Mouse (Mus musculus): ENCODE results near the gene Vtn. TPM values are rescaled to one million over a fixed set of nuclear protein-coding genes. Genes with fewer than 3 reads are reported as not detected.
"Not testable (repeated sequence)": the region's sequence is repeated elsewhere in the genome, so short reads cannot be mapped to it uniquely, and the experiment has no call there.

Gene Vtn
- total RNA-seq, 1 experiment from 2014 or later: not detected

DNA sequence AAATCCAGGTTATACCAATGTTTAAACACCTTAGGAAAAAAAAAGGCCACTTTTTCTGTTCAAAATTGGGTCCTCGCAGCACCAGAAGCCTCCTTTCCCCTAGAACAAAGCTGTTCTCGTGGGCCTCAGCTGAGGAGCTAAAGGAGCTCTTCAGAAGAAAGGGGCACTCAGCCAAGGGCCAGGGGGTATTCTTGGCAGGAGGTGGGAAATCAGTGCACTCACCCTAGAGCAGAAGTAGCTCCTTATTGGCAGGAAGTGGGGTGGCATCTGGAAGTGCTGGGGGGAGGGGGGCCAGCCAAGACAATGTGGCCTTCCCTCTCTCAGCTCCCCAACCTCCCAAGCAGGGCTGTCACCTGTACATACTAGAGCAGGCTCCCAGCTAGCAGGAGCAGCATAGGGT is 25.9 kb downstream of the Vtn start:
- no peak for ATAC-seq (ENCODE audit: extremely low read depth, insufficient number of reproducible peaks, low FRiP score, poor library complexity, severe bottlenecking)

GRCm38 (mm10) chr11:78528714-78529113 is 29.8 kb downstream of the Vtn start:
- no peak for ATAC-seq (ENCODE audit: extremely low read depth, insufficient number of reproducible peaks, low FRiP score, poor library complexity, severe bottlenecking)

GRCm38 (mm10) chr11:78530001-78530400 is 31.1 kb downstream of the Vtn start:
- ATAC-seq (ENCODE audit: extremely low read depth, insufficient number of reproducible peaks, low FRiP score, poor library complexity, severe bottlenecking): no peak

DNA sequence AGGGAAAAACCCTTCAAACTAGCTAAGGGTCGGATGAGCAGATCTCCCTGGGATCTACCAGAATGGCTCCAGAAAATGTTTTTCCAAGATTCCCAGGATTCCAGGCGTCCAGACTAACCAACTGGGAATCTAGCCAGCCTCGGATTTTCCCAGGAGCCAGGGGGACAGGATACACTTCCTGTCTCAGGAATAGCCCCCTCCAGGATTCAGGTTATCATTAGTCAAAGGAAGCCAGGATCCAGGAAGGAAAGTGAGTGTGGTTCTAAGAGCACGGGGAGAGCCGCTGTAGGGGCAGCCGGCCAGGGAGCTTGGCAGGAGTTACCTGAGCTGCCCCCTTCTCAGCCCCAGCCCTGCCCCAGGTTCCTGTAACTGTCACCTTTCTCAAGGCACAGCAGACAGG is 32.2 kb downstream of the Vtn start:
- no peak for ATAC-seq (ENCODE audit: extremely low read depth, insufficient number of reproducible peaks, low FRiP score, poor library complexity, severe bottlenecking)

DNA sequence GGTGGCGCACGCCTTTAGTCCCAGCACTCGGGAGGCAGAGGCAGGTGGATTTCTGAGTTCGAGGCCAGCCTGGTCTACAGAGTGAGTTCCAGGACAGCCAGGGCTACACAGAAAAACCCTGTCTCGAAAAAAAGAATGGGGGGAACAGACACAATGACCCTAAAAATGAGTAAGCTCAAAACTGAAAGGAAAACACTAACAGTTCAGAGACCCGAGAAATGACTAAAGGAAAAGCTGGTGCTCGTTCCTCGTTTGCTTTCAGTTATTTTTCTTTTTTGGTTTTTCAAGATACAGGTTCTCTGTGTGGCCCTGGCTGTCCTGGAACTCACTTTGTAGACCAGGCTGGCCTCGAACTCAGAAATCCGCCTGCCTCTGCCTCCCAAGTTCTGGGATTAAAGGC is 32.6 kb downstream of the Vtn start:
- ATAC-seq (ENCODE audit: extremely low read depth, insufficient number of reproducible peaks, low FRiP score, poor library complexity, severe bottlenecking): not testable (repeated sequence)

DNA sequence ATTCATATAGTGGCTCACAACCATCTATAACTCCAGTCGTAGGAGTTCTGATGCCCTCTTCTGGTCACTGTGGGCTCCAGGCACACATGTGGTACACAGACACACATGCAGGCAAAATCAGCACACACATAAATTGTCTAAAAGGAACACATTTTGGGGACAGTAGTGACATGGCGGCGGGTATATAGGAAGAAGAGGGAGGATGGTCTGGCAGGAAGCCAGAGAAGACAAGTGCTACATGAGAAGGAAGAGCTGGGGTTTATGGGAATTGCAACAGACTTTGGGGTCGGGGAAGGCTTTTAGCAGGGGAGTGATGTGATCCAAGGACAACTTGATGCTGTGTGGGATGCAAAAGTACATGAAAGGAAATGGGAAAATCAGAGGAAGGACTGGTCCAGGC is 35.6 kb downstream of the Vtn start:
- ATAC-seq (ENCODE audit: extremely low read depth, insufficient number of reproducible peaks, low FRiP score, poor library complexity, severe bottlenecking): no peak

GRCm38 (mm10) chr11:78535376-78536079 is 36.6 kb downstream of the Vtn start:
- no peak for ATAC-seq (ENCODE audit: extremely low read depth, insufficient number of reproducible peaks, low FRiP score, poor library complexity, severe bottlenecking)

- peak; percentile 96 for ATAC-seq (ENCODE audit: extremely low read depth, insufficient number of reproducible peaks, low FRiP score, poor library complexity, severe bottlenecking)
Observed at GRCm38 (mm10) chr11:78536080-78536689, 37.3 kb downstream of the Vtn start, which contains the start of the genes Tnfaip1 and Ift20. Tnfaip1 (minus strand) TSS chr11:78536332. Ift20 (plus strand) TSS chr11:78536361.

DNA sequence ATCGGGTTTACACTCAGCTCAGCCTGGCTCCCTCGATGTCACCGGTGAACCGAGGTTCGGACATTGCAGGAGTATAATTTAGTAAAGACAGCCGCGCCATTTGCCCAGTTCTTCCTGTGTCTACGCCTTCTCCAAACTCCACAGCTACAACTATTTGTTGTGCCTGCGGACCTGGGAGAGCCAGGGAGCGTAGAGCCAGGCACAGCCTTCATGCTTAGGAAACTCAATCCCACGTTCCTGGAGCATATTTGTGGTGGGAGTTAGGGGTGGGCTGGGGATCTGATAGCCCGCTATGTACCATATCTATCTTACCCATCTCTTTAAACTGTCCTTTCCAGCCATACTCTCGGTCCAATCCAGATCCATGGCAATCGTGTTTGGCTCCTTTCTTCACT is 37.8 kb downstream of the Vtn start:
- ATAC-seq (ENCODE audit: extremely low read depth, insufficient number of reproducible peaks, low FRiP score, poor library complexity, severe bottlenecking): no peak

DNA sequence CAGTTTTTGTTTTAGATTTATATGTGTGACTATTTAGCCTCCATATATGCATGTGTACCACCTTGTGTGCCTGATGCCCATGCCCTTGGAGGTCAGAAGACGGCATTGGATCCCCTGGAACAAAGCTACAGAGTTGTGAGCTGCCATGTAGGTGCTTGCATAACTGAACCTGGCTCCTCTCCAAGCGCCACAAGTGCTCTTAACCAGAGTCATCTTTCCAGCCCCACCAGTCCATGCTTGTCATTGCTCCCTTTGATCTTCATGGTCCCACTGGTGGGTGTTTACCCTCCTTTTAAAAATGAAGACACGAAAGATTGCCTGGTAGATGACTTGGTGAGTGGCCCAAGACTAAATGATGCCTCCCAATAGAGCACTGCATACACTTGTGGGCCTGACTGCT is 41.5 kb downstream of the Vtn start:
- ATAC-seq (ENCODE audit: extremely low read depth, insufficient number of reproducible peaks, low FRiP score, poor library complexity, severe bottlenecking): no peak

DNA sequence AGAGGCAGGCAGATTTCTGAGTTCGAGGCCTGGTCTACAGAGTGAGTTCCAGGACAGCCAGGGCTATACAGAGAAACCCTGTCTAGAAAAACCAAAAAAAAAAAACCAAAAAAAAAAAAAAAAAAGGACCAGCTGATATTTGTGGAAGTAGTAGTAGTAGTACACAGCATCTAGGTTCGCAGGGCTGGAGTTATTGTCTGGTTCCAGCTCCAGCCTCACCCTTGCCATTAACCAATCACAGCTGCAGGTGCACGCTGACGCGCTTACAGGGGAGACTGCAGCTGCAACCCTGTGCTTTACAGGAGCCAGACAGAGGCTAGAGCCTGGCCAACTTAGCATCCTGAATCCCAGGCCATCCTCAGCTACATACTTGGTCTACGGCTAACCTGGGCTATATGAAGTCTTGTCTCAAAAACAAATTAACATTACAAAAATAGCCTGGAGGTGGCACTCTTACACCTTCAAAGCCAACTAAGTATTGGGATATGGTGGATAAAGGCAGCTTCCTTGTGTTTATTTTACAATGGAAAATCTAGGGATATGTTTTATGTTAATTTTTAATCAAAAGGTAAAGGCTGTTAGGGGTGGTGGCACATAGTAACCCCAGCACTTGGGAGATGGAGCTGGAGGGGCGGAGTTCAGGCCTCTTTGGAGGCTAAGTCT is 45.7 kb downstream of the Vtn start:
- ATAC-seq (ENCODE audit: extremely low read depth, insufficient number of reproducible peaks, low FRiP score, poor library complexity, severe bottlenecking): no peak

- ATAC-seq (ENCODE audit: extremely low read depth, insufficient number of reproducible peaks, low FRiP score, poor library complexity, severe bottlenecking): no peak
Observed at GRCm38 (mm10) chr11:78545181-78545580, 46.3 kb downstream of the Vtn start.

DNA sequence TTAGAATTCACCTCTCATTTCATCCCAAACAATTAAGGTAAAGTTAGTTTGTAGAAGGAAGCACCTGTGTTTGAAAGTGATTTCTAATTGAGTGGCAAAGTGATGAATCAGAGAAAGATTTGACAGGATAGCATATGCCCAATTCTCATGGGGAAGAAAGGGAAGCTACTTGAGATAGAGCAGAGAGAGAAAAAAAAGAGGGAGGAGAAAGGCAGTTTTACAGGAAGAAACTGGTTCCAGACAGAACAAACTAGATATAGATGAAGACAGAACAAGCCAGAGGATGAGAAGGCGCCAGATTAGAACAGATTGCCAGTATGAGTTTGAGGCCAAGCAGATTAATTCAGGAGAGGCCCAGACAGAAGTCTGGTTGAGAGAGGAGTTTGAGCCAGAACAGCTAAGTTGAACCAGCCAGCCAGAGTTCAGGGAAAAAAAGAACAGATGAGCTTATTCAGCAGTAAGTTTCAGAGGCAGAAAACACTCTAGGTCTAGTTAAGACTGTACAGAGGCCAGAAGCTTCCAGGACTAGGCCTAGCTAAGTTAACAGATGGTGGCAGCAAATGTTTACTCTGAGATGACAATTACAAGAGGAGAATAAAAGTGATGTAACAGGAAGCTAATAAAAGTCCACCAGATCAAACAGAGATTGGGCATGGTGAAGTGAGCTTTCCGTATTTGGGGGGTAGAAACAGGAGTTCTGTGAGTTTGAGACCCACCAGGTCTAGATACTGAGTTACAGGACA is 49.0 kb downstream of the Vtn start:
- ATAC-seq (ENCODE audit: extremely low read depth, insufficient number of reproducible peaks, low FRiP score, poor library complexity, severe bottlenecking): no peak

DNA sequence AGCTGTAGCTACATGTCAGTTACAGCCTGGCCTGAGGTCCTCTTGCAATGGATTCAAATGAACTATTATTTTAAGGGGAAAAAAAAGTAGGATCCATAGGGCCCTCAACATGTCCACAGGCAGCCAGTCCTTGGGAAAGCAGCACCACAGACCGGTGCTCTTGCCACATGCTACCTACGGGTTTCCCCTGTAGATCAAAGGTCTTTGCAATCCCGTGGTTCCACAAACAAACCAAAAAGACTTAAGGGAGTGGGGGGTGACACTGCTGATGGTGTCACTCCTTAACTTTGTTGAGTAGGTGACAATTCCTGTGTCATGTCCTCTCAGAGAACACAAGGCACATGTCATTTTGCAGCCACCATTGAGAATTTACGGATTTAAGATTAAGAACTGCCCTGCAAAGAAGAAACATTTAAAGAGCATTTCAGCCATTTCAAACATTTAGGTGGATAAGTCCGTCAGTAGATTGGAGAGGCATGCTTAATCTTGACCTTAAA is 50.6 kb downstream of the Vtn start:
- no peak for ATAC-seq (ENCODE audit: extremely low read depth, insufficient number of reproducible peaks, low FRiP score, poor library complexity, severe bottlenecking)

GRCm38 (mm10) chr11:78550168-78551058 is 51.5 kb downstream of the Vtn start, which contains the start of gene Tmem97:
Tmem97 (minus strand) TSS chr11:78550777.
- ATAC-seq (ENCODE audit: extremely low read depth, insufficient number of reproducible peaks, low FRiP score, poor library complexity, severe bottlenecking): peak; percentile 100

GRCm38 (mm10) chr11:78551059-78551398 is 52.1 kb downstream of the Vtn start:
- no peak for ATAC-seq (ENCODE audit: extremely low read depth, insufficient number of reproducible peaks, low FRiP score, poor library complexity, severe bottlenecking)

Data from neutrophil, adult 5-6 weeks (primary cell).